Mouse (Mus musculus) T-helper 17 cell (primary cell): ENCODE data around the gene Gm21256.
"Not testable (repeated sequence)": the region's sequence is repeated elsewhere in the genome, so short reads cannot be mapped to it uniquely, and the experiment has no call there.

Experiments used
- in situ Hi-C, 2 experiments: fragments of 300-600 bp; cut with MboI, MseI; formaldehyde crosslinking; loops; 1 replicate in 1 of 2; 2 replicates in 1 of 2; pipeline ENCODE4 v1.15.1; 2025; ENCODE audit warnings: high pct_unique_total_duplicates in 2 of 2

Gm21256 gene

GRCm38 (mm10) chrY:47450660-47451059 lies at the start of gene Gm21256:
TSS of gene Gm21256 (plus strand) at chrY:47450960.
- in situ Hi-C loops = not testable (repeated sequence)
